Mouse (Mus musculus): Measurements from ENCODE around the gene Dhx16. TPM values are rescaled to one million over a fixed set of nuclear protein-coding genes. Genes with fewer than 3 reads are reported as not detected.
A peak's percentile ranks its signal among the peaks of the same experiment; 100 is the strongest.

Dhx16 gene
- polyA plus RNA-seq, 1 experiment: 70.1 TPM

DNA sequence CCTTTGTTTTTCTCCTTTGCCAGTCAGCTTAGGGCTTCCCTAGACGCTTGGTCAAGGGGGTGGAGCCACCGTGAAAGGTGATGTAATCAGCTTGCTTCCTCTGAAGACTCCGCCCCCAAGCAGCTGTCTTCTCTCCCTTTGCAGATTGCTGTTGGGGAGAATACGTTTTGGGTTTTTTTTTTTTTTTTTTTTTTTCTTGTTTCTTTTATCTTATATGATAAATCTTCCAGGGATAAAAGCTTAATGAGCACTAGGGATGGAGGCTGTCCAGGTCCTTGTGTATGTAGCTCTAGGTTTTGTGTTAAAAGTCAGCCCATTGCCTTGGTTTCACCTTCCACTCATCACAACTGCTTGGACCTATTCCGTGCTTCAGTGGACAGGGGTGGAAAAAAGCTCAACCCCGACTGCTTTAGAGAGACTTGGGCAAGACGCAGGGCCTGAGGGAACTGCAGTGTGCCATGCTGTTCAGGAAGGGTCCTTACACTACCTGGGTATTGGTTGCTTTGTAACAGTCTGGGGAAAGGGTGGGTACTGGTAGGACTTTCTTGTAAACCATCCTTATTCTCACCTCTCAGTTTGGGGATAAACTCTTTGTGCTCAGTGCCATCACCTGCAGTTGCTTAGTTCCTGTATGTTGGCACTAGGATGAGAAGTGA, 39.6 kb downstream of the Dhx16 start:
- 4% methylated on average over 7 of the region's 7 CpGs for WGBS
- TF ChIP-seq CTCF (IDR thresholded peaks at IDR 0.05; ENCODE audit: insufficient read depth, low read length): no peak
- TF ChIP-seq POLR2A (IDR thresholded peaks at IDR 0.05; ENCODE audit: borderline replicate concordance, extremely low read depth, low read depth, low read length): peak; percentile 72
- peak; percentile 87 for DNase-seq

DNA sequence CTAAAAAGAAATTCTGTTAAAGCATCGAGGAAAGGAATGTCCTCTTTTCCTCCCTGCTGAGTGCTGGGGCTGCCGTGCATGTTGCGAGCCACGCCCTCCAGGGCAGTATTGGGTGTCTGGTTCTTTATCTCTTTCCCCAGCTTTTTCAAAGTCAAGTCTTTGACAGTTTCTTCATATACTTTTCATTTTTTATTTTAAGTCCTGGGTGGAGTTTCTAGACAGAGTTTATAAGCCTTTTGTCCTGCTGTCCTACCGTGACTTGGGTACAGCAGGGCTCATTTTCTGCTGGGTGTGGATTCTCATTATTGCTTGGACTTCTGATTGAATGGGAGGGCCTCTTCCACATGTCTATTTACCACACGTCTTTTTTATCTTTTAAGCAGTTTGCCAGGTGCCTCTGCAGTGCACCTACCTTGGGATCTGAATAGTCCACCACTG, 40.3 kb downstream of the Dhx16 start:
- TF ChIP-seq CTCF (IDR thresholded peaks at IDR 0.05; ENCODE audit: insufficient read depth, low read length): no peak
- peak; percentile 32; the same call in 1 of the 2 replicates for TF ChIP-seq POLR2A (IDR thresholded peaks at IDR 0.05; ENCODE audit: borderline replicate concordance, extremely low read depth, low read depth, low read length)
- Histone ChIP-seq H3K4me1 (ENCODE audit: control insufficient read depth, insufficient read depth, low read length) (peaks cover 27% of the 10 kb centered on the region), H3K4me3 (replicated peaks; ENCODE audit: extremely low read depth, low read depth, low read length) (no peak overlapping the region)
- WGBS: 27% methylated on average over 6 of the region's 6 CpGs
- no peak for DNase-seq

More for the DNA sequence above, 39.6 kb downstream of the Dhx16 start:
- Histone ChIP-seq H3K4me1 (ENCODE audit: control insufficient read depth, insufficient read depth, low read length) (peaks cover 27% of the 10 kb centered on the region), H3K4me3 (replicated peaks; ENCODE audit: extremely low read depth, low read depth, low read length) (peak overlapping the region; percentile 99)

DNA sequence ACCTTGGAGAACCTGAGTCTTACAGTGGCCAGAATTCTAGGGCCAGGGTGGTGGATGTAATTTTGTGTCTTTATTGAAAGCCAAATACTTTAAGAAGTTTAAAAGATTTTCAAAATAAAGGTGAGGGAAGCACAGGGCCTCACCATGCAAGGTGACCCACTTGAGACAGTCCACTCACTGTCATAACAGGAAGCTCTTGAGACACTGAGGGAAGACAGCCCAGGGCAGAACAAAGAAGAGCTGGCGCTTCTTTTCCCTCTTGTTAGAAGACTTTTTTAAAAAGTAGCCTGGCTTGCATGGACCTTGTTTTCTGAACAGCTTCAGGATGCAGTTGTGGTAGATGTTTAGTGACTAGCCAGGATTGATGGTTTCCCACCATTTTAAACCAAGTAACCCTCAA, 40.8 kb downstream of the Dhx16 start:
- Histone ChIP-seq H3K4me1 (ENCODE audit: control insufficient read depth, insufficient read depth, low read length) (peaks cover 27% of the 10 kb centered on the region), H3K4me3 (replicated peaks; ENCODE audit: extremely low read depth, low read depth, low read length) (no peak overlapping the region)
- TF ChIP-seq POLR2A (IDR thresholded peaks at IDR 0.05; ENCODE audit: borderline replicate concordance, extremely low read depth, low read depth, low read length) (no peak), CTCF (IDR thresholded peaks at IDR 0.05; ENCODE audit: insufficient read depth, low read length) (no peak)
- WGBS: 28% methylated on average over 1 of the region's 1 CpGs
- DNase-seq: no peak

DNA sequence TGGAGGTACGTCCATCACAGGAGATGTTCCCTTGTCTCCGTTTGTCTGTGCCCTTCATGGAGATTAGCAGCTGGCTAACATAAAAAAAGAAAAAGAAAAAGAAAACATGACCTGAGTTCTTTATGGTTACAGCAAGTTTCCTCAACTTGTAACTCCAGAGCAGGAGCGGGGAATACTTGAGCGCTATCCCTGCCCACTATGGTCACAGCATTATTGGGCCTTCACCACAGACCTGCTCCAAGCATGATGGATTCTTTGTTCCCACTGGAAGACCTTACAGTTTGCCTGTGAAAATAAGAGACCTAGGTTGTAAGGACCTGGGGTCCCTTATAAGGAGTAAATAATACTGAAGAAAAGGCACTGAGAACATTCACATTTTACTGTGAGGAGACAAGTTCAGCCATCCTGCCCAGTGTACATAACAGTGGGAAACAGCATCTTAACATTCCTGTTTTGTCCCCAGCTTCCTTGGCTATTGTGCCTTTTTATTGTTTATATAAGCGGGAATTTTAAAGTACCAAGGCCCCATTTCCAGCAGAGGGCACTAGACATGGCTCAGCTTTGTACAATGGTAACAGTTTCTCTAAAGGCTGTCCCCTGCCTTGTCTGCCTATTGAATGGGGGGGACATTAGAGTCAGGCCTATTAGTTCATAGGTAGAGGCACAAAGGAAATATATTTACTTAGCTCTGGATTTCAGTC, 41.4 kb downstream of the Dhx16 start:
- TF ChIP-seq CTCF (IDR thresholded peaks at IDR 0.05; ENCODE audit: insufficient read depth, low read length) (no peak), POLR2A (IDR thresholded peaks at IDR 0.05; ENCODE audit: borderline replicate concordance, extremely low read depth, low read depth, low read length) (no peak)
- no peak overlapping the region for H3K4me3 ChIP-seq (replicated peaks; ENCODE audit: extremely low read depth, low read depth, low read length)
- WGBS: 57% methylated on average over 5 of the region's 5 CpGs
- DNase-seq: no peak
- peaks cover 24% of the 10 kb centered on the region for H3K4me1 ChIP-seq (ENCODE audit: control insufficient read depth, insufficient read depth, low read length)

DNA sequence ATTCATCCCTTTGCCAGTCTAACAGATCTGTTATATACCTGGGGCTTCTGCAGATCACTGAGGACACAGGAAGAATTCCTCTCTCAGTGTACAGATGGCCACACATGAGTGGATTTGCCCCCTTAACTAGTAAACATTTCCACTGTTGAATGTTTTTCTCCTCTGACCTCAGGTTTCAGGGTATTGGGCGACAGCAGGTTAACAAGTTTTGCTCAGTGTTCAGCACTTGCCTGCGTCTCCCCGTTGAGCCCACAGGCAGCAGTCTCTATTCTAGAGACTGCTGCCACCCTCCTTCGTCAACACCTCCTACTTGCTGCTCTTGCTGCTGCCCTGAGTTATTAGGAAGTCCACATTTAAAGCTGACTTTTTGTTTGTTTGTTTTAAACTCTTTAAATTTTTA, 42.1 kb downstream of the Dhx16 start:
- no peak for TF ChIP-seq POLR2A (IDR thresholded peaks at IDR 0.05; ENCODE audit: borderline replicate concordance, extremely low read depth, low read depth, low read length)
- TF ChIP-seq CTCF (IDR thresholded peaks at IDR 0.05; ENCODE audit: insufficient read depth, low read length): no peak
- no peak overlapping the region for H3K4me3 ChIP-seq (replicated peaks; ENCODE audit: extremely low read depth, low read depth, low read length)
- WGBS: 57% methylated on average over 4 of the region's 4 CpGs

DNA sequence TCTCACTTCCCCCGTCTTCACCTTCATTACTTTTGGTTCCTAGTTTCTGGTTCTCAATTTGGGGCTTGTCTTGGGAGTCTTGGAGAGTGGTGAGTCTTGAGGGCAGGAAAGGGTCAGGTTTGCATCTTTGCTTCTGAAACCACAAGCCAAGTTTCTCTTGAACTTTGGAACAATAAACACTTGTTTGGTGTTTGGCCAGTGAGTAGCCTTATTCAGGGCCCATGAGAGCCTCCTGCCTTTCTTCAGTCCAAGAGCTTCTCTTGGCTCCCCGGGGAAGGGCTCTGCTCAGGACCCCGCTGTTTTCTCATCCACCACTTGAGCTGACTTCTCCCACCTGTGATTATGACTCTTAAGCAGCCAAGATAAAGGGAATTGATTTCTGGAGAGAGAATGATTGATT, 42.9 kb downstream of the Dhx16 start:
- WGBS: 51% methylated on average over 3 of the region's 3 CpGs
- DNase-seq: no peak
- TF ChIP-seq CTCF (IDR thresholded peaks at IDR 0.05; ENCODE audit: insufficient read depth, low read length) (no peak), POLR2A (IDR thresholded peaks at IDR 0.05; ENCODE audit: borderline replicate concordance, extremely low read depth, low read depth, low read length) (no peak)

More for the DNA sequence above, 42.1 kb downstream of the Dhx16 start:
- H3K4me1 ChIP-seq (ENCODE audit: control insufficient read depth, insufficient read depth, low read length): peaks cover 24% of the 10 kb centered on the region
- no peak for DNase-seq

DNA sequence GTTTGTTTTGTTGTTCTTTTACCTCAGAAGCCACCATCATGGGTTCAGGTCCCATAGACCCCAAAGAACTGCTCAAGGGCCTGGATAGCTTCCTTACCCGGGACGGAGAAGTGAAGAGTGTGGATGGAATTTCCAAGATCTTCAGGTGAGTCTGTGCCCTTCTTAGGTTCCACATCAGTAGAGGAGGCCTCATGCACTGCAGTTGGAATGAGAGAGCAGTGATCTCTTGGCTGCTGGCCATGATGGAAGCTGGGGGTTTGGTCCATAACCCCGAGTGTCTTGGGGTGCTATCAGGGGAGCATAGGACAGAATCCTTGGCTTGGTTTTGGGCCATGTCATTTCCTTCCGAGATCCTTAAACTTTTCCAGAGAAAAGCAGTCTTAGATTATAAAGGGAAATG, 43.7 kb downstream of the Dhx16 start:
- WGBS: 79% methylated on average over 4 of the region's 4 CpGs
- Histone ChIP-seq H3K4me3 (replicated peaks; ENCODE audit: extremely low read depth, low read depth, low read length) (no peak overlapping the region), H3K4me1 (ENCODE audit: control insufficient read depth, insufficient read depth, low read length) (peaks cover 24% of the 10 kb centered on the region)
- TF ChIP-seq CTCF (IDR thresholded peaks at IDR 0.05; ENCODE audit: insufficient read depth, low read length) (no peak), POLR2A (IDR thresholded peaks at IDR 0.05; ENCODE audit: borderline replicate concordance, extremely low read depth, low read depth, low read length) (no peak)
- no peak for DNase-seq

More for the DNA sequence above, 42.9 kb downstream of the Dhx16 start:
- Histone ChIP-seq H3K4me1 (ENCODE audit: control insufficient read depth, insufficient read depth, low read length) (peaks cover 24% of the 10 kb centered on the region), H3K4me3 (replicated peaks; ENCODE audit: extremely low read depth, low read depth, low read length) (no peak overlapping the region)

DNA sequence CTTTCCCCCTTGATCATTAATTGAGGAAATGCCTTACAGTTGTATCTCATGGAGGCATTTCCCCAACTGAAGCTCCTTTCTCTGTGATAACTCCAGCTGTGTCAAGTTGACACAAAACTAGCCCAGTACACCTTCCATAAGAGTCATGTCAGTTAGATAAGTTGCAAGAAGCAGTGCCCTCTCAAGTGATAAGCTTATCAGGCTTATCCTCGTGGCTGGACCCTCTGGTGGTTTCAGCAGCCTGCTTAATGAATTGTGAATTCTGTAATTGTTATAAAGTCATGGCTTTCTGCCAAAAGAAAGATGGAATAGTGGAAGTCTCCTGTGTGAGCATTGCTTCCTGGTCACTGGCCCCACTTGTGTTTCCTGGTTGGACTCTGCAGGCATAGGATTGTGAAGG, 47.9 kb downstream of the Dhx16 start:
- TF ChIP-seq POLR2A (IDR thresholded peaks at IDR 0.05; ENCODE audit: borderline replicate concordance, extremely low read depth, low read depth, low read length) (no peak), CTCF (IDR thresholded peaks at IDR 0.05; ENCODE audit: insufficient read depth, low read length) (no peak)
- no peak for DNase-seq
- Histone ChIP-seq H3K4me3 (replicated peaks; ENCODE audit: extremely low read depth, low read depth, low read length) (no peak overlapping the region), H3K4me1 (ENCODE audit: control insufficient read depth, insufficient read depth, low read length) (peaks cover under 1% of the 10 kb centered on the region)
- 18% methylated on average over 1 of the region's 1 CpGs for WGBS

DNA sequence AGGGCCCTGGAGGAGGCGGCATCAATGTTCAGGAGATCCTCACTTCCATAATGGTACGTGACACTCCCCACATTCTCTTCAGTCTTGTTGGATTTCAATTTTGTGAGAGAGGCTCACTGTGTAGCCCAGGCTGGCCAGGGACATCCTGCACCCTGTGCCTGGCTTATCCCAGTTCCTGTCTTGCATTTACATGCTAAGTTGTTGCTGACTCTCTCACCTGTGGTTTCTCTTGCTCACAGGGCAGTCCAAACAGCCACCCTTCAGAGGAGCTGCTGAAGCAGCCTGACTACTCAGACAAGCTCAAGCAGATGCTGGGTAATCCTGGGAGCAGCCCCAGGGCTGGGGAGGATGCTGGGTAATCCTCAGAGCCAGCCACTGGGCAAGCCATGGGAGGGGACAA, 49.9 kb downstream of the Dhx16 start:
- no peak overlapping the region for H3K4me3 ChIP-seq (replicated peaks; ENCODE audit: extremely low read depth, low read depth, low read length)
- no peak for DNase-seq
- H3K4me1 ChIP-seq (ENCODE audit: control insufficient read depth, insufficient read depth, low read length): no peaks in the 10 kb centered on the region
- 91% methylated on average over 2 of the region's 2 CpGs for WGBS
- TF ChIP-seq CTCF (IDR thresholded peaks at IDR 0.05; ENCODE audit: insufficient read depth, low read length) (no peak), POLR2A (IDR thresholded peaks at IDR 0.05; ENCODE audit: borderline replicate concordance, extremely low read depth, low read depth, low read length) (no peak)

DNA sequence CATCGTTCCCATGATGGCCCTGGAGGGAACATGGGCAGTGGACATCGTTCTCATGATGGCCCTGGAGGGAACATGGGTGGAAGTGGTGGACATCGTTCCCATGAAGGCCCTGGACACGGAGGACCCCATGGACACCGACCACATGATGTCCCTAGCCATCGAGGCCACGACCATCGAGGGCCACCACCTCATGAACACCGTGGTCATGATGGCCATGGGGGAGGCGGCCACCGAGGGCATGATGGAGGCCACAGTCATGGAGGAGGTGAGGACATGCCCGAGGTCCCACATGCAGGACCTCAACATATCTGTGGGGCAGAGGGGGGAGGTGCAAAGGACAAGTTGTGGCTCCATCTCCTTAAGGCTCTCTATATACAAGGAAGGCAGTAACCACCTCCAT, 51.0 kb downstream of the Dhx16 start:
- WGBS: 95% methylated on average over 12 of the region's 12 CpGs
- Histone ChIP-seq H3K4me1 (ENCODE audit: control insufficient read depth, insufficient read depth, low read length) (no peaks in the 10 kb centered on the region), H3K4me3 (replicated peaks; ENCODE audit: extremely low read depth, low read depth, low read length) (no peak overlapping the region)
- no peak for DNase-seq
- TF ChIP-seq POLR2A (IDR thresholded peaks at IDR 0.05; ENCODE audit: borderline replicate concordance, extremely low read depth, low read depth, low read length) (no peak), CTCF (IDR thresholded peaks at IDR 0.05; ENCODE audit: insufficient read depth, low read length) (no peak)
